Mouse (Mus musculus) bone marrow, adult 2 months (tissue): Measurements from ENCODE around the gene Cpsf4l.

Experiments
- CTCF ChIP-seq: fragments of 200-500 bp; IDR thresholded peaks from 2 replicates; pipeline ENCODE4 v1.5.1; 2011; ENCODE audit warnings: low read length, control low read depth; ENCODE audit not compliant: control insufficient read depth, insufficient read depth
- POLR2A ChIP-seq: fragments of 200-500 bp; IDR thresholded peaks from 2 replicates; pipeline ENCODE4 v1.6.1; 2011; ENCODE audit warnings: low read depth, mild to moderate bottlenecking, control low read depth, low read length, borderline replicate concordance; ENCODE audit not compliant: control insufficient read depth

DNA sequence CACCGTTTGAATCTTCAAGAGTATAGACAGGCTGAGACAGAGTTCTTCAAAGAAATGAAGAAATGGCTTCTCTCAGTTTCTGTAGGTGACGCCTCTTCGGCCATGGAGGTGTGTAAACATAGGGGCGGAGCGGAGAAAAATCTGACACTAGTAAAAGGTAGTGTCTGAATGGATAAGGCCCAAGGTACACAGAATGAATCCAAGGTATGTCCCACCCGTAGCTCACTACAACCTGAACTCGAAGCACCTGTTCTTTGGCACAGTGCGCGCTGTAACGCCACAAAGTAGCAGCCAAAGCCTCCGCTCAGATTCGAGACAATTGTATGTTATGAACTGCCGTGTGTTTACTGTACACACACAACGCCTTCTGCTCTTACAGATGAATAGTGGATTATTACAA lies 46.1 kb upstream of the Cpsf4l start:
- TF ChIP-seq POLR2A (no peak), CTCF (no peak)
